Mouse (Mus musculus): Measurements from ENCODE around the gene Phc3.

Phc3 gene

DNA sequence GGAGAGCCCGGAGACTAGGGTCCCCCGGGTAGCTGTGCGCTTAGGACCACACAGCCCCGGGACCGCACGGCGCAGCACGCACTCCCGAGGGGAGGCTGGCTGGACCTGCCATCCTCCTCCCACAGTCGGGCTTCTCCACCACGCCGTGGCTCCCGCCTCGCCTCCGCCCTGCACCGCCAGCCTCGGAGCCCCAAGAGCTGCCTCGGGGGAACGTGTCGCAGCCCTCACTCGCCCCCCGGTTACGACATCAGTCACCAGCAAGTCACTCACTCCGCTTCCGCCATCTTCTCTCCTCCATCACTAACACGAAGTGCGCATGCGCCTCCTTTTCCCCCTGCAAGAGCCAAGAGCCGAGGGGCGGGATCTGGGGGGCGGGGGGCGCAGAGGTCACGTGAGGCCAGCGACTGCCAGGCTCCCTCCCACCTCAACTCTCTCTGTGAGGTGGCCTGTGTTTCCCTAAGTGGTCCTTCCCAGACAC, at the start of gene Phc3:
Gene Phc3 (minus strand): TSS at position 312 of the 478 bp plus-strand sequence.
- peak; percentile 85 to 86 for DNase-seq

- no peak for DNase-seq
Measured at GRCm38 (mm10) chr3:31017652-31018051, 48.4 kb upstream of the Phc3 start.

- DNase-seq: no peak
Measured at GRCm38 (mm10) chr3:31016594-31017196, 47.5 kb upstream of the Phc3 start.

DNA sequence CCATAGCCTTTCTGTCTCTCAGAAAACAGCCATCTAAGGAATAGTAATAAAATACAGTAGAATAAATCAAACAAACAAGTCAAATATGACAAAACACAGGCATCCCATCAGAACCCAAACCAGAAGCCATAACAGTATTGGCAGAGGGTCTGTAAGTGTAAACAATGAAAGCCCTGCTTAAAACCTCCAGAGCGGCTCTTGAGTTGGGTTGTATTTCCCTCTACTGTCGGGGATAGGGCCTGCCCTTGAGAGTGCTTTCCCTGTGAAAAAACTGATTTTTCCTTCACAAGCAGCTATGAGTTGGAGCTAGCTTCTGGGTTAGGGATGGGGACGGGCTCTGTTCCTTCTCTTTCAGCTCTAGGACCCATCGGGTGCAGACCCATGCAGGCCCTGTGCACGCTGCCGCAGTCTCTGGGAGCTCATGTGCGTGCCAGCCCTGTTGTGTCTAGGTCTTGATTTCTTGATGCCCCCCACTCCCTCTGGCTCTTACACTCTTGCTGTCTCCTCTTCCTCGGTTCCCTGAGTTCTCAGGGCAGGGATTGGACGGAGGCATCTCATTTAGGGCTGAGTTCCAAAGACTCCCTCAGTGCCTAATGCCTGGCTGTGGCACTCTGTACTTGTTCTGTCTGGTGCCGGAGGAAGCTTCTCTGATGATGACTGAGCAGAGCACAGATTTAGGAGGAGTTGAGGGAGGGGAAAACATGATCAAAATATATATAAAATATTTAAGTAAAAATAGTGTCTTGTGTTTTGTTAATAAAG, 46.6 kb upstream of the Phc3 start:
- no peak for DNase-seq

- DNase-seq: no peak
Measured at GRCm38 (mm10) chr3:31014374-31014773, 45.2 kb upstream of the Phc3 start.

DNA sequence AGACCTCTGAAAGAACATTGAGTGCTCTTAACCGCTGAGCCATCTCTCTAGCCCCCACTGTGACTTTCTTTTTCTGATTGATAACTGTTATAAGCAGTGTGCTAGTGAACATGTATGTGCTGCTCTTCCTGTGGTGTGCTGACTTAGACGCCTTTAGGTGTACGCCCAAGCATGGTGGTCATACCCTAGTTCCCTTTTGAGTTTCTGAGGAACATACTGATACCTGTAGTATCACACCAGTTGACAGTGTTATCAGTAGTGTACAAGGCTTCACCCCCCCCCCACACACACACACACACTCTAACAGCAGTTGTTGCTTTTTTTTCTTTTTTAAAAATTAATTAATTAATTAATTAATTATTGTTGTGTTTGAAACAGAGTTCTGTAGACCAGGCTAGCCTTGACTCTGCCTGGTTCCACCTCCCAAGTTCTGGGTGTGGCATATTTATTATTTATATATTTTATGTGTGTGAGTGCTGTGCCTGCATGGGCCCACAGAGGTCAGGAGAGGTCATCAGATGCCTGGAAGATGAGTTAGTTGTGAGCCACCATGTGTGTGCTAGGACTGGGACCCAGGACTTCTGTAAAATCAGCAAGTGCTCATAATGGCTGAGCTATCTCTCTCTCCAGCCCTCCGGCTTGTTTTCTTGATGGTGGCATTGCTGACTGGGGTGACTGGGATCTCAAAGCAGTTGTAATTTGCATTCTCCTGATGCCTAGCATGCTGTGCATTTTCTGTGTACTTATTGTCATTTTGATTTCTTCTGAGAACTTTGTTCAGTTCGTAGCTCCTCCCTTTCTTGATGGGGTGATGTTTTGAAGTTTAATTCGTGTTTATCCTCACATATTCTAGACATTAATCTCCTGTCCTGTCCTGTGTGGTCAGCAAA, 35.4 kb upstream of the Phc3 start:
- no peak for DNase-seq

- DNase-seq: no peak
Measured at GRCm38 (mm10) chr3:31001048-31001676, 31.9 kb upstream of the Phc3 start.

GRCm38 (mm10) chr3:31000018-31000407, 30.8 kb upstream of the Phc3 start:
- DNase-seq: peak; percentile 7 to 18

DNA sequence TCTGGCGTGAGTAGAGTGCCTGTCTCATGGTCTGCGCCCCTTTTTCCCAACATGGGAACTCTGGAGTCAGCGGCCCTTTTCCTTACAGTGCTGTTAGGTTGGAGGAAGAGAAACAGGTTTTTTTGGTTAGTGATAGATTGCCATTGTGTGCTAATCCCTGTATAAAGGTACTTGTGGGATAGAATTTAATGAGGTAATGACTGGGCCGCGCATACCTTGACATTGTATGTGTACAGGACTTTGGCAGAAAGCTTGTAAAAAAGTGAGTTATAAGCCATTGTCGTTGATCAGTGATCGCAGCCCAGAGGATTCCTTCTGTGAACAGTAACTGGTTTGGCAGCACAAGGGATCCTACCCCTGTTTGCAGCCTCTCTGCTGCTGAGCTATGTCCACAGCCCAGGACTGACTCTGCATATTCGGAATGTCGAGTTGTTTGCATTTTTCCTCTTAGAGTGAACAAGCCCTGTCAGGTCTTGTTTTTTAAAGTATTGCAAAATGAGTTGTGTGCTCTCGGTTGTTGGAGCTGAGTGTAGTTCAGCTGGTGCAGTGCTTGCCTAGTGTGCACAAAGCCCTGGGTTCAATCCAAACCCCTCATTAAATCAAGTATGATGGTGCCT, 30.3 kb upstream of the Phc3 start:
- DNase-seq: no peak

- no peak for DNase-seq
Measured at GRCm38 (mm10) chr3:30996688-30997014, 27.4 kb upstream of the Phc3 start.

- DNase-seq: no peak
Measured at GRCm38 (mm10) chr3:30995899-30996687, 26.9 kb upstream of the Phc3 start.

GRCm38 (mm10) chr3:30995283-30995898, 26.2 kb upstream of the Phc3 start, which contains the start of gene Prkci:
TSS of gene Prkci (plus strand) at chr3:30995747.
- peak; percentile 85 to 92 for DNase-seq

DNA sequence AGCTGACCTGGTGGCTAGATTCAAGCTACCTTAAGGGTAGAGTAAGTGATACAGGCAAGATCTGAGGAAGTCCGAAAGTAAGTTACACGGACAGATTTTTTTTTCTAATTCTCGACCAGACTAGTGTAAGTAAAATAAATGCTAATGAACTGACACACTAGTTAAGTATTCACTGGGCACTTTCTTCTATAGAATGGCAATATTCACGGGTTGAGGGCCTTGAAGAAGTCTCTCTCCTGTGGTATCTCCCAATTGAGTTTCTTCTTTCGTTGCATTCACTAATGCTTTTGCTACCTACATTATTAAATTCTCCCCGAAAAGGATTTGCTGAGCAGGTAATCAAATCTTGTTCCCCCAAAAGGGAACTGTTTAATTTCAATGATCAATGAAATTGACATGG, 25.6 kb upstream of the Phc3 start:
- DNase-seq: no peak

DNA sequence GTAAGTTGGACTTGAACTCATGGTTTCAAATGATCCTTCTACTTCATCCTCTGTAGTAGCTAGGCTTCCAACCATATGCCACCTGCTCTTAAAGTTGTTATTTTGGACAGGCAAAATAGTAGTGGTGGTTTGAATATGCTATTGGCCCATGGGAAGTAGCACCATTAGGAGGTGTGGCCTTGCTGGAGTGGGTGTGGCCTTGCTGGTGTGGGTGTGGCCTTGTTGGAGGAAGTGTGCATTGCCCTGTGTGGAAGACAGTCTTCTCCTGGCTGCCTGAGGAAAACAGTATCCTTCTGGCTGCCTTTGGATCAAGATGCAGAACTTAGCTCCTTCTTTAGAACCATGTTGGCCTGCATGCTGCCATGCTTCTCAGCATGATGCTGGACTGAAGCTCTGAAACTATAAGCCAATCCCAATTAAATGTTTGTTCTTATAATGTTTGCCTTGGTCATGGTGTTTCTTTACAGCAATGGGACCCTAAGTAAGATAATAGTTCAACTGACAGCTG, 23.9 kb upstream of the Phc3 start:
- DNase-seq: peak; percentile 32 to 44

DNA sequence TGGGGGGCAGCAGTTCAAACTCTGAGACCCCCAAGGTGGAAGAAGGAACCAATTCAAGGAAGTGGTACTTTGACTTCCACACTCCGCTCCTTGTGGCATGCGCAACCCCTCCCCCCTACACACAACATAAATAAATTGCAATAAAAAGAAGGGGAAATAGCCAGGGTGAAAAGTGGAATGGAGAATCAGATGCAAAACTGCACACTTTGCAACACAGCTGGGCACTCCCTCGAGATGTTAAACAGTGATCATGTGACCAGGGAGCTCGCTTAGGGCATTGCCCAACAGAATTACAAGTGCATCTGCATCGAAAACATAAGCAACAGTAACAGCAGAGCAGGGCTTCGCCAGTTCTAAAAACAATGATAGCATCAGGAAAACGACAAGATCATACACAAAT, 22.9 kb upstream of the Phc3 start:
- DNase-seq: no peak

GRCm38 (mm10) chr3:30987396-30988318, 18.4 kb upstream of the Phc3 start:
- DNase-seq: no peak

DNA sequence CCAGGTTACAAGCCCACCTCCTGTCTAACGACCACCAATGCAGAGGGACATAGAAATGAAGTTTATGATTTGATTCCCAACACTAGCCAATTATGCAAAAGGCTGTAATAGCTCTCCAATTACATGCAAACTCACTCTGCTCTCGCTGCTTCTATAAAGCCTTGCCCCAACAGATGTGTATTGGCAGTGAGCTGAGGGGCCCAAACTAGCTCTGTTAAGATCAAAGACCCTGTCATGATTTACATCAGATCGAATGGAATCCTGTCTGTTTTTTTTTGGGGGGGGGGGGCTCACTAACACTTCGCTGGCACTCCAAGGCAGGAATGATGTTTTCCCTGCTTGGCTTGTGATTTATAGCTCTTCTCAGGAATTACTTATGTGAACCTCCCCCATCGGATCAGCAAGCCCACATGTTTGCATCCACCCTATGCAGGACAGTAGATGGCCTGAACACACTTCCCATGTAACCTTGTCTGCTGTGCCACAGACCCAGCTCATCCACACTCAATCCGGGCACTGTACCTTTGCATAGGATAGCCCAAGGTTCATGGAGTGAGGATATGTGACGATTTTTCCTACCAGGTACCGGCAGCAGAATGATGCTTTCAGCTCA, 13.8 kb upstream of the Phc3 start:
- DNase-seq: no peak

DNA sequence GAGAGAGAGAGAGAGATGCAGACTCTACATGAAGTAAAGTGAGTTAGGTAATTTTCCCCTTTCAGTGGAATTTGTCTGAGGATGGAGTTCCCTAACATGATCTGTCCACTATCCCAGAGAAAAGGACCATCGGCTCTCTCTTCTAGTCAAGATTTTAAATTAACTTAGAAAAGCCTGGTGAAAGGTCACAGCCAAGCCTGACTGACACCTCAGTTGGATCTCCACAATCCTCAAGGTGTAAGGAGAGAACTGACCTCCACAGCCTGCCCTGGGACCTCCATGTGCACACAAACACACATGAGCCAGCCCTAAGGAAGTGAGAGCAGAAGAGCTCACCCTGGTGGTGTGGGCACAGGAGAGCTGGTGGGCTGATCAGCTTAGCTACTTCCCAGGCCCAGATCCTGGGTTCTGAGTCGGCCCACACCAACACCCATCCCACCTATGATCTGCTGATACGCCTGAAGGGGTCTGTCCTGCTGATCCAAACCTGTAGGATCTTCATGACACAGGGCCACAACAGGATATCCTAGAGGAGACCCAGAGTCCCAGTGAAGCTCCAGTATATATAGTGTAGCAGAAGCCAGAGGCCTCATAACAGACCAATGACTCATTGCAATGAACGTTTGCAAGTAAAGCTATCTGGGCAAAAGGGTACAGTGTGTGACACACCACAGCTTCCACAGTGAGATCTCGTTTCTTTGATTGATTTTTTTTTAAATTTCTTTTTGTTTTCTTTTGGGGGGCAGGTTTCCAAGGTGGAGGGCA, 12.6 kb upstream of the Phc3 start:
- DNase-seq: no peak
